Mouse (Mus musculus) lung, embryonic 16.5 days (tissue): Measurements from ENCODE around the gene Gm9507. TPM values are rescaled to one million over a fixed set of nuclear protein-coding genes. Genes with fewer than 3 reads are reported as not detected.
"Not testable (repeated sequence)": the region's sequence is repeated elsewhere in the genome, so short reads cannot be mapped to it uniquely, and the experiment has no call there.

Experiments used
- ATAC-seq: fragments of 200-750 bp; cut with Nextera tagmentation; 2 replicates; pipeline ENCODE4 v1.8.0; 2017; ENCODE audit warnings: low read depth, mild to moderate bottlenecking, moderate library complexity
- H3K27ac ChIP-seq: fragments of 300-500 bp; sonication (generic); 2 replicates; pipeline ENCODE4 v1.5.1; 2014; ENCODE audit warnings: mild to moderate bottlenecking, control low read depth, low read length
- H3K27me3 ChIP-seq: fragments of 300-500 bp; sonication (generic); 2 replicates; pipeline ENCODE4 v1.6.1; 2014; ENCODE audit warnings: low read depth, low read length, mixed read lengths; ENCODE audit not compliant: control insufficient read depth, insufficient read depth
- H3K36me3 ChIP-seq: fragments of 300-500 bp; sonication (generic); 2 replicates; pipeline ENCODE4 v1.6.1; 2014; ENCODE audit warnings: low read length; ENCODE audit not compliant: control insufficient read depth, insufficient read depth
- H3K4me1 ChIP-seq: fragments of 300-500 bp; sonication (generic); replicated peaks from 2 replicates; pipeline ENCODE4 v1.6.1; 2014; ENCODE audit warnings: low read length, mixed read lengths; ENCODE audit not compliant: control insufficient read depth, insufficient read depth
- H3K4me2 ChIP-seq: fragments of 300-500 bp; sonication (generic); 2 replicates; pipeline ENCODE4 v1.6.1; 2014; ENCODE audit warnings: low read depth, low read length, control low read depth
- H3K4me3 ChIP-seq: fragments of 300-500 bp; sonication (generic); 2 replicates; pipeline ENCODE4 v1.5.1; 2014; ENCODE audit warnings: mild to moderate bottlenecking, low read length, control low read depth
- H3K9ac ChIP-seq: fragments of 300-500 bp; sonication (generic); 2 replicates; pipeline ENCODE4 v1.6.1; 2014; ENCODE audit warnings: low read length, control low read depth
- H3K9me3 ChIP-seq: fragments of 300-500 bp; sonication (generic); 2 replicates; pipeline ENCODE4 v1.6.1; 2016; ENCODE audit warnings: low read length; ENCODE audit not compliant: control insufficient read depth
- WGBS: fragments of 180-500 bp; shearing (Covaris S2); extraction: QIAGEN DNeasy Blood & Tissue Kit; methylation state at CpG from one replicate; pipeline ENCODE4 v1.1.7; 2014; 5-methylcytosine and 5-hydroxymethylcytosine counted together
- polyA plus RNA-seq: library from polyadenylated mRNA; unstranded; fragments of >200 nt; fragmentation: Nextera tagmentation; extraction: Ambion mirVana; gene quantifications from 2 replicates; pipeline ENCODE4 v1.2.1, GENCODE M21; 2015

Gene Gm9507
- polyA plus RNA-seq, 1 experiment from 2014 or later: not detected

DNA sequence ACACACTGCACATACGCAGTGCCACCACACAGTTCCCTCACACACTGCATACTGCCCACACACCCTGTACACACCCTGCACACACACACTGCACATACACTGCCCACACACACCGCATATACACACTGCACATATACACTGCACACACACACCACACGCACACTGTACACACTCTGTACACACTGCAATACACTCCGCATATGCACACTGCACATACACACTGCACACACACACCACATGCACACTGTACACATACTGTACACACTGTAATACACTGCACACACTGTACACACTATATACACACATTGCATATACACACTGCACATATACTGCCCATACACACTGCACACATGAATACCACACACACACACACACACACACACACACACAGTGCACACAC lies 6.9 kb upstream of the Gm9507 start:
- no peak overlapping the region for H3K27ac ChIP-seq
- no peak overlapping the region for H3K4me2 ChIP-seq
- H3K36me3 ChIP-seq: no peaks in the 10 kb centered on the region
- no peaks in the 10 kb centered on the region for H3K4me1 ChIP-seq
- ATAC-seq: no peak
- H3K27me3 ChIP-seq: no peaks in the 10 kb centered on the region
- no peak overlapping the region for H3K9ac ChIP-seq
- no peak overlapping the region for H3K4me3 ChIP-seq
- WGBS: 96% methylated on average over 4 of the region's 4 CpGs
- no peaks in the 10 kb centered on the region for H3K9me3 ChIP-seq

DNA sequence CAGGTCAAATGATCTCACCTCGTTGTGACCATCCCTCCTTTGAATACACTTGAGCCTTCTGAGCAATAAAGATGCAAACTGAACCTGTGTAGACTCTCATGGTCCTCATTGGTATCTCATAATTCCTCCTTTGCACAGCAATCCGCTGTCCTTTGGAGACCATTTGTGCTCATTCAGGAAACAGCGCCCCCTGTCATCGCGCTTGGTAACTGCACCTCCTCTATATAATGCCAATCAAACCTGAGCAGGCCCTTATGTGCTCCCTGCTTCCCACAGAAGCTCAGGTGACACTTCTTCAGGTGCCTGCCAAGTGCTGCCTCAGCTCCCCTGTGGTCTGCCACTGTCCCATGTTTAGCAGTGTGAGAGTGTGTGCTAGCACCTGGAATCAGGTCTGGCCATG lies 3.9 kb upstream of the Gm9507 start:
- ATAC-seq: no peak
- no peaks in the 10 kb centered on the region for H3K9me3 ChIP-seq
- no peak overlapping the region for H3K9ac ChIP-seq
- H3K27ac ChIP-seq: no peak overlapping the region
- no peaks in the 10 kb centered on the region for H3K4me1 ChIP-seq
- no peak overlapping the region for H3K4me3 ChIP-seq
- H3K27me3 ChIP-seq: no peaks in the 10 kb centered on the region
- H3K4me2 ChIP-seq: no peak overlapping the region
- 24% methylated on average over 5 of the region's 5 CpGs for WGBS
- H3K36me3 ChIP-seq: no peaks in the 10 kb centered on the region

DNA sequence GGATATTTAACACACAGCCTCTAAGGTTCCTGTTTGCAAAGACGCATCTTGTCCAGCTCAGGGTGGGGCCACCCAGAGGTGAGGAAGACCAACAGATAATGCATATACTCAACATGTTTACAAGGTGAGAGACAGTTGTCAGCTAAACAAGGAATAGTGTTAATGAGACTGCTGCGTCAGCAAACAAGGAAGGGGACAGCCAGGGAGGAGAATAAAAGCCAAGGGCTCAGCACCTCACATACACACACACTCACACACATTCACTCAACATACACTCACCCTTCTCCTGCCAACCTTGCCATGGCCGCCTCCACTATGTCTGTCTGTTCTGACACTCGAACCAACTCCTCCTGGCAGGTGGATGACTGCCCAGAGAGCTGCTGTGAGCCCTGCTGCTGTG lies 2.7 kb upstream of the Gm9507 start, which contains the start of gene Gm2696:
Gm2696 (plus strand) TSS at position 301 of the 400 bp plus-strand sequence.
- no peaks in the 10 kb centered on the region for H3K27me3 ChIP-seq
- H3K27ac ChIP-seq: no peak within 1 kb of the TSS
- no peaks in the 10 kb centered on the region; the same call in 1 of the 2 replicates for H3K9me3 ChIP-seq
- no peak within 1 kb of the TSS for H3K4me3 ChIP-seq
- ATAC-seq: no peak
- no peaks in the 10 kb centered on the region for H3K4me1 ChIP-seq
- H3K4me2 ChIP-seq: no peak within 1 kb of the TSS
- 12% methylated on average over 4 of the region's 4 CpGs for WGBS
- no peaks in the 10 kb centered on the region for H3K36me3 ChIP-seq
- no peak within 1 kb of the TSS for H3K9ac ChIP-seq

DNA sequence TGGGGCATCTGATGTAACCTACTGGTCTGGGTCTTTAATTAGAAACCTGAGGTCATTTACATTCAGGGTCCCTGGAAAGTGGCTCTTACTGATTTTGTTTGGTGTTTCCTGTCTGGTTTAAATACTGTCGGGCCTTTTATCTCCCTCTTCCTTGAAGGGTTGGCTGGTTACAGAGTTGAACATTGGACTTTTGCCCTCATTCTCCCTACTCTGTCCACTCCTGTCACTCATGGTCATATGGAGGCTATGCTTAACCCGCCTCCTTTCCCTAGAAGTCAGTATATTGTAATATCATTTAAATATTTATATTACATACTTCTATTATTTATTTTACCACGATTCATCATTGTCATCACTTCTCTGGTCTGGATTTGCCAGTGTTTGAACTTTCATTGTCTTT lies 7.5 kb downstream of the Gm9507 start:
- Histone ChIP-seq H3K4me3 (no peak overlapping the region), H3K27me3 (no peaks in the 10 kb centered on the region), H3K36me3 (no peaks in the 10 kb centered on the region), H3K4me2 (no peak overlapping the region), H3K27ac (no peak overlapping the region), H3K9me3 (no peaks in the 10 kb centered on the region), H3K9ac (no peak overlapping the region), H3K4me1 (no peaks in the 10 kb centered on the region)
- 33% methylated on average over 3 of the region's 3 CpGs for WGBS
- ATAC-seq: peak; percentile 59

DNA sequence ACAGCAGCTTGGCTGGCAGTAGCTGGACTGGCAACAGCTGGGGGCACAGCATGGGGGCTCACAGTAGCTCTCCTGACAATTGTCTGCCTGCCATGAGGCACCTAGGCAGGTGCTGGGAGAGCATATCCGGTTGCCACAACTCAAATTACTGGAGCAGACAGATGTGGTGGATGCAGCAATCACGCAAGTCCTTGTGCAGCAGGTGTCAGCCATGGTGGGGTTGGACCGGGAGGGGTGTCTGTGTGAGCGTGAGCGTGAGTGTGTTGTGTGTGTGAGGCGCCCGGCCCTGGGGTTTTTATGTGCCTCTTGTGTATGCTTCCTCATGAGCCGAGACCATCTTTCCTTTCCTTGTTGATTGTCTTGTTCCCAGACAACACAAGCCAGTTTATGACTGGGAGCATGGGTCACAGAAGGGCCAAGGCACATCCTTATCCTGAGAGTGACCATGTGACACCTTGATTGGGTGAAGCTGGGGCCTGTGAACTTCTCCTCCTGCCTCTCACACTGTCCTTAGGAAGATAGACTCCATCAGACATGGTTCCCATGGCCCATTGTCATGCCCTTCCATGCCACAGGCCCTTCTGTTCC lies 12.6 kb downstream of the Gm9507 start, which contains the start of gene Gm19668:
Gm19668 (minus strand) TSS at position 213 of the 588 bp plus-strand sequence.
- ATAC-seq: no peak
- H3K36me3 ChIP-seq: no peaks in the 10 kb centered on the region
- H3K4me2 ChIP-seq: no peak within 1 kb of the TSS
- no peak within 1 kb of the TSS for H3K9ac ChIP-seq
- H3K9me3 ChIP-seq: no peaks in the 10 kb centered on the region
- no peak within 1 kb of the TSS for H3K4me3 ChIP-seq
- no peaks in the 10 kb centered on the region for H3K27me3 ChIP-seq
- no peaks in the 10 kb centered on the region for H3K4me1 ChIP-seq
- WGBS: 56% methylated on average over 8 of the region's 8 CpGs
- H3K27ac ChIP-seq: no peak within 1 kb of the TSS

DNA sequence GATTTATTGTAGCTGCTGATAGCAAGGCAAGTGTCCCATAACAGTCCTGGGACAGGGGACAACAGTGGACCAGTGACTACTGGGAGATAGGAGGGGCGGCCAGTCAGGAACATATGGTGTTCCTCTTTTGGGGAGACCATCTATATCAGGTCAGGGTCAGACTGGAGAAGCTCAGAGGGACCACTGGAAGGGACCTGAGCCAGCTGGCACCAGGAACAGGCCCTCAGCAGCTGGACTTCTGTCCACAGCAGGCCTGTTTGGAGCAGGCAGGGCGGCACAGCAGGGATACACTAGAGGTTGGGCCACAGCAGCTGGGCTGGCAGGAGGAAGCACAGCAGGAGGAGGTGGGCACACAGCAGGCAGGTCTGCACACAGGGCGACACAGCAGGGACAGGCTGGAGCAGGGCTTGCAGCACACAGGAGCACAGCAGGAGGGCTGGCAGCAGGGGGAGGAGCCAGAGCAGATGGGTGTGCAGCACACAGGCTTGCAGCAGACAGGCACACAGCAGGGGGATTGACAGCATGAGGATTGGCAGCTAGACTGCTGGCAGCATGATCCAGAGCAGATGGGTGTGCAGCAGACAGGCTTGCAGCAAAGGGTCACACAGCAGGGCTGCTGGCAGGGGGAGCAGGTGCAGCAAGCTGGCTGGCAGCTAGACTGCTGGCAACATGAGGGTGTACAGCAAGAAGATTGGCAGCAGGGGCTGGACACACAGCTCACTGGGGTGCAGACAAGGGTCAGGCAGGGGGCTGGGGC lies 13.3 kb downstream of the Gm9507 start:
- not testable (repeated sequence) for H3K36me3 ChIP-seq, H3K4me1 ChIP-seq, H3K27ac ChIP-seq, H3K9me3 ChIP-seq, ATAC-seq, H3K9ac ChIP-seq, H3K4me3 ChIP-seq, H3K27me3 ChIP-seq, H3K4me2 ChIP-seq
- WGBS: 34% methylated on average over 3 of the region's 3 CpGs

DNA sequence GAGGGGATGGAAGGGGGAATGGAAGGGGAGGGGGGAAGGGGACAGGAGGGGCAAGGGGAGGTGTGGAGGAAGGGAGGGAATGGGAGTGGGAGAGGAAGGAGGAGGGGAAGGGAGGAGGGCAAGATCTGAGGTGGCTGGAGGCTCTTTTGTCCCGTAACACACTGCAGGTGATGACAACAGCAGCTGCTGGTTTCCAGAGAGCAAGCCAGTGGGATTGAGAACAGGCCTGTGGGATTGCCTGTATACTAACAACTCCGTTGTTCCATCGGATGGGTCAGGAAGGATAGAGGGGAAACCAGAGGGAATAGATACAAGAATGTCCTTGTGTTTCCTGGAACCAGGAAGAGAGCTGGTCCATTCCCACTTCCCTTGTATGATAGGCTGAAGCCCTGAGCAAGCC lies 14.0 kb downstream of the Gm9507 start:
- H3K36me3 ChIP-seq: no peaks in the 10 kb centered on the region
- WGBS: 8% methylated on average over 3 of the region's 3 CpGs
- no peak overlapping the region for H3K9ac ChIP-seq
- no peaks in the 10 kb centered on the region for H3K9me3 ChIP-seq
- no peaks in the 10 kb centered on the region for H3K4me1 ChIP-seq
- H3K4me2 ChIP-seq: no peak overlapping the region
- ATAC-seq: no peak
- no peak overlapping the region for H3K27ac ChIP-seq
- H3K4me3 ChIP-seq: no peak overlapping the region
- H3K27me3 ChIP-seq: no peaks in the 10 kb centered on the region

DNA sequence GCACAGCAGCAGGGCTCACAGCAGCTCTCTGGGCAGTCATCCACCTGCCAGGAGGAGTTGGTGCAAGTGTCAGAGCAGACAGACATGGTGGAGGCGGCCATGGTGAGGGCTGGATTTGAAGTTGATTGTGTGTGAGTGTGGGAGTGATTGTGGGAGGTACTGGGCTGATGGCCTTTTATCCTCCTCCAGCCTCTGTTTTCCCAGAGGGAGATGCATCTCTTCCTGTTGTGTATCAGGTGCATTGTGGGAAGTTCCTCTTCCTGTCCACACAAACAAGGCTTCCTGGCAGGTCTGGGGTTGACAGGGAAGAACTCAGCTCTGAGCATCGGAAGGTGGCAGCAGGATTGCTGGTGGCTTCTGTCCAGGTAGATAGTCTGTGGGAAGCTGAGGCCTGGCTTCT lies 16.7 kb downstream of the Gm9507 start, which contains the start of gene Gm9639:
Gm9639 (minus strand) TSS at position 101 of the 400 bp plus-strand sequence.
- 46% methylated on average over 2 of the region's 2 CpGs for WGBS
- H3K9me3 ChIP-seq: no peaks in the 10 kb centered on the region
- H3K4me3 ChIP-seq: no peak within 1 kb of the TSS
- no peak within 1 kb of the TSS for H3K9ac ChIP-seq
- no peaks in the 10 kb centered on the region for H3K27me3 ChIP-seq
- ATAC-seq: no peak
- H3K27ac ChIP-seq: no peak within 1 kb of the TSS
- H3K4me1 ChIP-seq: no peaks in the 10 kb centered on the region
- H3K36me3 ChIP-seq: no peaks in the 10 kb centered on the region
- no peak within 1 kb of the TSS for H3K4me2 ChIP-seq

DNA sequence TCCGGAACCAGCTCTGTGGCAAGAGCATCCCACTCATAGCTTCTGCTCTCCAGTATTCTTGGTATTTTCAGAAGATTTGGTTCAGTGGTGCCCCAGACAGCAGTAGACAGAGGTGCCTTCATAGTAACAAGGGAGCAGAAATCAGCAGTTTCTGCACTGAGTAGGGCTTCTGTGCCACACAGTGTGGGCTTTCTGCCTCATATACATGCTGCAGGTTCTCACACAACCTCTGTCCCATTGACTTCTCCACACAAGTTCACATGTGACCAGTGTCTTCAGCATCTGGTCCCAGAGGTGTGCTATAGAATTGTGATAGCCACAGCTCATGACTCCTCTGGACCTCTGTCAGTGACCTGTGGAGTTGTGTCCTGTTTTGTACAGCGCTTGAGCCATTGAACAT lies 23.0 kb downstream of the Gm9507 start:
- WGBS: 66% methylated on average over 2 of the region's 2 CpGs
- no peak overlapping the region for H3K27ac ChIP-seq
- H3K4me1 ChIP-seq: no peaks in the 10 kb centered on the region
- H3K9ac ChIP-seq: no peak overlapping the region
- H3K9me3 ChIP-seq: no peaks in the 10 kb centered on the region
- H3K36me3 ChIP-seq: no peaks in the 10 kb centered on the region
- no peaks in the 10 kb centered on the region for H3K27me3 ChIP-seq
- H3K4me2 ChIP-seq: no peak overlapping the region
- no peak for ATAC-seq
- H3K4me3 ChIP-seq: no peak overlapping the region
